Mouse (Mus musculus): ENCODE results near the gene Wdr62. TPM values are rescaled to one million over a fixed set of nuclear protein-coding genes. Genes with fewer than 3 reads are reported as not detected.

Wdr62 gene
- total and polyA plus RNA-seq, 2 experiments = 0.55 to 5.9 TPM

- Histone ChIP-seq H3K36me3 (ENCODE audit: control insufficient read depth, insufficient read depth, low read length) (no peaks in the 10 kb centered on the region), H3K4me1 (ENCODE audit: control insufficient read depth, insufficient read depth, low read length) (peaks cover 14% of the 10 kb centered on the region)
Measured at GRCm38 (mm10) chr7:30324300-30324944, 44.2 kb upstream of the Wdr62 start.

GRCm38 (mm10) chr7:30323795-30324194 lies 43.6 kb upstream of the Wdr62 start, which contains the start of gene Sdhaf1:
Sdhaf1 (minus strand) TSS chr7:30323895.
- Histone ChIP-seq H3K4me1 (ENCODE audit: control insufficient read depth, insufficient read depth, low read length) (peaks cover 14% of the 10 kb centered on the region), H3K4me3 (ENCODE audit: insufficient read depth, low read depth, low read length) (no peak within 1 kb of the TSS), H3K36me3 (ENCODE audit: control insufficient read depth, insufficient read depth, low read length) (no peaks in the 10 kb centered on the region), H3K27ac (replicated peaks; ENCODE audit: insufficient read depth, low read depth, low read length) (peak within 1 kb of the TSS; percentile 72), H3K79me2 (ENCODE audit: control insufficient read depth, insufficient read depth, low read length) (no peaks in the 10 kb centered on the region), H3K27me3 (ENCODE audit: control insufficient read depth, insufficient read depth, low read length) (no peaks in the 10 kb centered on the region), H3K9ac (ENCODE audit: low read depth, low read length) (peak within 1 kb of the TSS; percentile 54; the same call in 1 of the 2 replicates)
- WGBS = 83% methylated on average over 3 of the region's 3 CpGs
- TF ChIP-seq CTCF (IDR thresholded peaks at IDR 0.05; ENCODE audit: low read depth, low read length) = no peak
- TF ChIP-seq POLR2A (IDR thresholded peaks at IDR 0.05; ENCODE audit: extremely low read depth, insufficient read depth, low read length) = no peak
- DNase-seq (ENCODE audit: extremely low read depth, low read depth, low spot score) = no peak

More at GRCm38 (mm10) chr7:30324300-30324944, 44.2 kb upstream of the Wdr62 start:
- TF ChIP-seq CTCF (IDR thresholded peaks at IDR 0.05; ENCODE audit: low read depth, low read length) = no peak
- TF ChIP-seq POLR2A (IDR thresholded peaks at IDR 0.05; ENCODE audit: extremely low read depth, insufficient read depth, low read length) = no peak
- Histone ChIP-seq H3K9ac (ENCODE audit: low read depth, low read length) (no peak overlapping the region), H3K4me3 (ENCODE audit: insufficient read depth, low read depth, low read length) (no peak overlapping the region), H3K79me2 (ENCODE audit: control insufficient read depth, insufficient read depth, low read length) (no peaks in the 10 kb centered on the region), H3K27me3 (ENCODE audit: control insufficient read depth, insufficient read depth, low read length) (no peaks in the 10 kb centered on the region), H3K27ac (replicated peaks; ENCODE audit: insufficient read depth, low read depth, low read length) (no peak overlapping the region)
- no peak for DNase-seq (ENCODE audit: extremely low read depth, low read depth, low spot score)
- 92% methylated on average over 5 of the region's 5 CpGs for WGBS

- 5% methylated on average over 6 of the region's 6 CpGs for WGBS
Measured at GRCm38 (mm10) chr7:30322865-30323264, 42.6 kb upstream of the Wdr62 start.

GRCm38 (mm10) chr7:30322285-30322667 lies 42.1 kb upstream of the Wdr62 start:
- H3K27me3 ChIP-seq (ENCODE audit: control insufficient read depth, insufficient read depth, low read length) = no peaks in the 10 kb centered on the region
- 1% methylated on average over 20 of the region's 20 CpGs for WGBS
- peak; percentile 94 for DNase-seq (ENCODE audit: extremely low read depth, low read depth, low spot score)

More at GRCm38 (mm10) chr7:30322865-30323264, 42.6 kb upstream of the Wdr62 start:
- H3K27me3 ChIP-seq (ENCODE audit: control insufficient read depth, insufficient read depth, low read length) = no peaks in the 10 kb centered on the region
- peak overlapping the region; percentile 72 for H3K27ac ChIP-seq (replicated peaks; ENCODE audit: insufficient read depth, low read depth, low read length)
- no peaks in the 10 kb centered on the region for H3K36me3 ChIP-seq (ENCODE audit: control insufficient read depth, insufficient read depth, low read length)
- TF ChIP-seq POLR2A (IDR thresholded peaks at IDR 0.05; ENCODE audit: extremely low read depth, insufficient read depth, low read length) = no peak
- TF ChIP-seq CTCF (IDR thresholded peaks at IDR 0.05; ENCODE audit: low read depth, low read length) = no peak
- DNase-seq (ENCODE audit: extremely low read depth, low read depth, low spot score) = no peak
- H3K4me3 ChIP-seq (ENCODE audit: insufficient read depth, low read depth, low read length) = no peak overlapping the region; the same call in 1 of the 2 replicates
- H3K4me1 ChIP-seq (ENCODE audit: control insufficient read depth, insufficient read depth, low read length) = peaks cover 14% of the 10 kb centered on the region
- H3K79me2 ChIP-seq (ENCODE audit: control insufficient read depth, insufficient read depth, low read length) = no peaks in the 10 kb centered on the region
- H3K9ac ChIP-seq (ENCODE audit: low read depth, low read length) = peak overlapping the region; percentile 54; the same call in 1 of the 2 replicates

GRCm38 (mm10) chr7:30321539-30322284 lies 41.5 kb upstream of the Wdr62 start, which contains the start of gene E130208F15Rik:
E130208F15Rik (plus strand) TSS chr7:30321740.
- H3K4me3 ChIP-seq (ENCODE audit: insufficient read depth, low read depth, low read length) = peak within 1 kb of the TSS; percentile 74
- 0 out of 2 replicates have a peak, but pooled peaks have one; percentile 19 for TF ChIP-seq POLR2A (IDR thresholded peaks at IDR 0.05; ENCODE audit: extremely low read depth, insufficient read depth, low read length)
- no peak for TF ChIP-seq CTCF (IDR thresholded peaks at IDR 0.05; ENCODE audit: low read depth, low read length)
- H3K36me3 ChIP-seq (ENCODE audit: control insufficient read depth, insufficient read depth, low read length) = no peaks in the 10 kb centered on the region
- no peaks in the 10 kb centered on the region for H3K27me3 ChIP-seq (ENCODE audit: control insufficient read depth, insufficient read depth, low read length)
- H3K9ac ChIP-seq (ENCODE audit: low read depth, low read length) = peak within 1 kb of the TSS; percentile 92
- H3K79me2 ChIP-seq (ENCODE audit: control insufficient read depth, insufficient read depth, low read length) = no peaks in the 10 kb centered on the region
- peak; percentile 83 for DNase-seq (ENCODE audit: extremely low read depth, low read depth, low spot score)
- H3K27ac ChIP-seq (replicated peaks; ENCODE audit: insufficient read depth, low read depth, low read length) = peak within 1 kb of the TSS; percentile 75
- under 1% methylated on average over 63 of the region's 63 CpGs for WGBS
- peaks cover 14% of the 10 kb centered on the region for H3K4me1 ChIP-seq (ENCODE audit: control insufficient read depth, insufficient read depth, low read length)

More at GRCm38 (mm10) chr7:30322285-30322667, 42.1 kb upstream of the Wdr62 start:
- peak; percentile 92 for TF ChIP-seq POLR2A (IDR thresholded peaks at IDR 0.05; ENCODE audit: extremely low read depth, insufficient read depth, low read length)
- no peak for TF ChIP-seq CTCF (IDR thresholded peaks at IDR 0.05; ENCODE audit: low read depth, low read length)
- H3K4me3 ChIP-seq (ENCODE audit: insufficient read depth, low read depth, low read length) = peak overlapping the region; percentile 74
- H3K36me3 ChIP-seq (ENCODE audit: control insufficient read depth, insufficient read depth, low read length) = no peaks in the 10 kb centered on the region
- H3K79me2 ChIP-seq (ENCODE audit: control insufficient read depth, insufficient read depth, low read length) = no peaks in the 10 kb centered on the region
- peaks cover 14% of the 10 kb centered on the region for H3K4me1 ChIP-seq (ENCODE audit: control insufficient read depth, insufficient read depth, low read length)
- H3K9ac ChIP-seq (ENCODE audit: low read depth, low read length) = peak overlapping the region; percentile 92
- peak overlapping the region; percentile 75 for H3K27ac ChIP-seq (replicated peaks; ENCODE audit: insufficient read depth, low read depth, low read length)

Data from liver, adult 2 months (tissue).